Mouse (Mus musculus): ENCODE measurements around the gene Mapk8.

GRCm38 (mm10) chr14:33463658-33464057 is 16.7 kb upstream of the Mapk8 start:
- no peak for TF ChIP-seq CTCF (IDR thresholded peaks at IDR 0.05; ENCODE audit: low read depth, low read length)
- TF ChIP-seq POLR2A (IDR thresholded peaks at IDR 0.05; ENCODE audit: extremely low read depth, insufficient read depth, low read length) = no peak
